Mouse (Mus musculus): ENCODE results near the gene Mocs2. TPM values are rescaled to one million over a fixed set of nuclear protein-coding genes. Genes with fewer than 3 reads are reported as not detected.

Gene Mocs2
- polyA plus RNA-seq, 1 experiment from 2014 or later = 135 TPM

DNA sequence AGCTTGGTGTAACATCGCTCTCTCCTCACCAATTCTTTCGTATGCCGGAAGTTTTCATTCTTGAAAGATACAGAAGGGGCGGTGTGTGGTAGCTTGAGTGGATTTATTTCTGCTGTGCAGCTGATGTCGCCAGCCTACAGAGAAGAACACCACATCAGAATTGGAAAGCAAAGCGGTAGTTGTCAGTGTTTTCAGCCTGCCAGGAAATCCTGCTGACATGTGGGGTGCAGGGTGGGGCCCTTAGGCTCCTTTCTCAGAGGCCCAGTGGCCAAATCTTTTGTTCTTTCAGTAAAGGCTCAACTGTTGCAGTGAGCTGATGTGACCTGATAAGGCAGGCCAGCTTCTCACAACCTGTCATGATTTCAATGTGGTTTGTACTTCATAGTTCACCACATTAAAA lies 27.8 kb downstream of the Mocs2 start:
- Histone ChIP-seq H3K27ac (ENCODE audit: low read depth, low read length) (no peak overlapping the region), H3K4me3 (ENCODE audit: low read depth, low read length) (no peak overlapping the region), H3K4me2 (ENCODE audit: low read depth, low read length) (no peak overlapping the region), H3K36me3 (ENCODE audit: control insufficient read depth, insufficient read depth, low read length) (no peaks in the 10 kb centered on the region), H3K9me3 (ENCODE audit: control insufficient read depth, low read length) (no peaks in the 10 kb centered on the region), H3K9ac (replicated peaks; ENCODE audit: low read depth, low read length) (no peak overlapping the region), H3K27me3 (ENCODE audit: control insufficient read depth, insufficient read depth, low read length) (no peaks in the 10 kb centered on the region), H3K4me1 (ENCODE audit: control insufficient read depth, insufficient read depth, low read length) (no peaks in the 10 kb centered on the region)
- no peak for ATAC-seq (ENCODE audit: low read depth)
- WGBS = 85% methylated on average over 6 of the region's 6 CpGs

DNA sequence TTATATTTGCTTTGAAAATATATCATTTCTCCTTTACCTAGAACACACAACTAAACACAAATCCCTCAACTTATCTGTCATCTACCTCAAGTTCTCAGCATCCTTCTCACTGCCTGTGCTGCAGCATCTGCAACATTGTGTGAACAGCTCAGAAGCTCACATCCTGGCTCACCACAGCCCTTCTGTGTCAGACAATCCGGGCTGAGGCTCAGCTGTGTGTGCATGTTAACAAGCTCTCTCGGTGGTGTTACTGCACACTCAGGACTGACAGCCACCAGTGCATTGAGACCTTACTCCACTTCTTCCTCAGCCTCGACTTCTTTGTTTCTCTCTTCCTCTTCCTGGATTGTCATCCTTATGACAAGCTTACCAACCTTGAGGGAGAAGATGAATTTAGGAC lies 30.9 kb downstream of the Mocs2 start:
- Histone ChIP-seq H3K4me3 (ENCODE audit: low read depth, low read length) (no peak overlapping the region), H3K27me3 (ENCODE audit: control insufficient read depth, insufficient read depth, low read length) (no peaks in the 10 kb centered on the region), H3K9ac (replicated peaks; ENCODE audit: low read depth, low read length) (no peak overlapping the region), H3K9me3 (ENCODE audit: control insufficient read depth, low read length) (no peaks in the 10 kb centered on the region), H3K27ac (ENCODE audit: low read depth, low read length) (no peak overlapping the region), H3K4me1 (ENCODE audit: control insufficient read depth, insufficient read depth, low read length) (no peaks in the 10 kb centered on the region), H3K36me3 (ENCODE audit: control insufficient read depth, insufficient read depth, low read length) (no peaks in the 10 kb centered on the region), H3K4me2 (ENCODE audit: low read depth, low read length) (no peak overlapping the region)
- ATAC-seq (ENCODE audit: low read depth) = no peak
- 74% methylated on average over 3 of the region's 3 CpGs for WGBS

DNA sequence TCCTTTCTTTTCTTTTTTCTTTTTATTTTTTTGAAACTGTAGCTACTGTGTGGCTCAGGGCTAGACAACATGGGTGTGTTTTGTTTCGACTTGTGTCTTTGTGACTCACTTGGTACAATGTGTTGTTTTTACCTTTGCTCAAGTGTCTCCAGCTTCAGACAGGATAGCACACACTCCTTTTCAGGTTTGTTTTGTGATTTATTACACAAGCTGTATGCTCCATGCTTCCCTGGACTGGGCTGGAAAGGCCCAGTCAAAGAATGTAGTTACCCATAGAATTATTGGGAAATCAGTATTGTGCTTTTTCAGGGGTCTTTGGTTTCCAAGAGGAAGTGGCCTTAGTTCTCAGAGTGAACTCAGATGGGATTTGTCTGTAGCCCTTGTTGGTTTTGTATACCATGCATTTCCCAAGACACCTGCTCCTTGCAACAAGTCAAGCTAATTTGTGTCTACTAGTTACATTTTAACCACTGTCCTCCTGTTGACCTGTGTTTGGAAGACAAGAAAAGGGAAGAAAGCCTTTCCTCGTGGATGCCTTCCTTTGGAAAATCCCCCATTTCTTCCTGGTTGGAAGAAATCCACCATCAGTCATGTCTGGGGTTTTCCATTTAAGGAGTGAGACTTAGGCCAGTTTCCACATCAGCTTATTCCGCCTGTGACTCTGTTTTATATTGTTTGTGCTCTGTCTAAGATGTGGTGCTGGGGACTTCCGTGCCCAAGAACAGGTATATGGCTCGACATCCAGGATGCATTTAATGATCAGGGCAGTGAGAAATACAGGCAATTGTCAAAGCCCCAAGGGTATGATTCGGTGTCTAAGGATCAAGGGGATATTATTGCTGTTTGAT lies 34.5 kb downstream of the Mocs2 start:
- H3K9ac ChIP-seq (replicated peaks; ENCODE audit: low read depth, low read length) = no peak overlapping the region
- WGBS = 41% methylated on average over 6 of the region's 6 CpGs
- H3K27ac ChIP-seq (ENCODE audit: low read depth, low read length) = no peak overlapping the region
- H3K27me3 ChIP-seq (ENCODE audit: control insufficient read depth, insufficient read depth, low read length) = no peaks in the 10 kb centered on the region
- no peaks in the 10 kb centered on the region for H3K4me1 ChIP-seq (ENCODE audit: control insufficient read depth, insufficient read depth, low read length)
- H3K4me3 ChIP-seq (ENCODE audit: low read depth, low read length) = no peak overlapping the region
- no peak overlapping the region for H3K4me2 ChIP-seq (ENCODE audit: low read depth, low read length)
- no peak for ATAC-seq (ENCODE audit: low read depth)
- no peaks in the 10 kb centered on the region for H3K36me3 ChIP-seq (ENCODE audit: control insufficient read depth, insufficient read depth, low read length)
- H3K9me3 ChIP-seq (ENCODE audit: control insufficient read depth, low read length) = no peaks in the 10 kb centered on the region

DNA sequence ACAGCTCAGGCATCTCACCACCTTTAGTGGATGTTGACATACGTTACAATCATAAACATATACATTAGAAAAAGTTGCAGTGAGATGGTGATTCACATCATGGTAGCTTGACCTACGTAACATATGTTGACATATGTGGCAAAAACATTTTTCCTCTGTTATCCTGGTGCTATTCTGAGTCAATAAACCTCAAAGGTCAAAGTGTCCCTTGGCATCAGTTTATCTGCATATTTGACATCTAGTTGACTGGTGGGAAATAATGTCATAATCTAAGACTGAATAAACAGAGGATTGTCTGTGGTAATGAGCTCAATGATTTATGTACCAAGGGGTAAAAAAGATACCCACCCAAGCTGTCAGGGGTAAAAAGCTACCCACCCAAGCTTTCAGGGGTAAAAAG lies 35.1 kb downstream of the Mocs2 start:
- 85% methylated on average over 2 of the region's 2 CpGs for WGBS
- H3K27me3 ChIP-seq (ENCODE audit: control insufficient read depth, insufficient read depth, low read length) = no peaks in the 10 kb centered on the region
- no peaks in the 10 kb centered on the region for H3K36me3 ChIP-seq (ENCODE audit: control insufficient read depth, insufficient read depth, low read length)
- no peaks in the 10 kb centered on the region for H3K4me1 ChIP-seq (ENCODE audit: control insufficient read depth, insufficient read depth, low read length)
- no peak overlapping the region for H3K9ac ChIP-seq (replicated peaks; ENCODE audit: low read depth, low read length)
- H3K4me3 ChIP-seq (ENCODE audit: low read depth, low read length) = no peak overlapping the region
- H3K4me2 ChIP-seq (ENCODE audit: low read depth, low read length) = no peak overlapping the region
- H3K27ac ChIP-seq (ENCODE audit: low read depth, low read length) = no peak overlapping the region
- no peak for ATAC-seq (ENCODE audit: low read depth)
- no peaks in the 10 kb centered on the region for H3K9me3 ChIP-seq (ENCODE audit: control insufficient read depth, low read length)

DNA sequence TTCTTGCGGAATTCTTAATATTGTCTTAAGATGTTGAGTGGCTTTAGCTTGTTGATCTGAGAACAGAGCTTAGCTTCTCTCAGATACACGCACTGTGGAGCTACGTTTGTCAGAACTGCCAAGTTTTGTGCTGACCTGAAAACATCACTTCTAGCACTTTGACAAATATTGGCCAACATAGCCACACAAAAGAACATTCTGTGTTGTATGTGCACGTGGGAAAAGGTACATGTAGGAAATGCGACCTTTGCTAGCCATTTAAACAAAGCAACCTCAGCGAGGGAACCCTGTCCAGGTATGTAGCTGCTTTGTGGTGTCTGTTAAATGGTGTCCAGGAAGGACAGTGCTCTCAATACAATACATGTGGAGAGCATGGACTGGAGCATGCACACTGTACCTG lies 36.0 kb downstream of the Mocs2 start:
- no peaks in the 10 kb centered on the region for H3K9me3 ChIP-seq (ENCODE audit: control insufficient read depth, low read length)
- no peaks in the 10 kb centered on the region for H3K4me1 ChIP-seq (ENCODE audit: control insufficient read depth, insufficient read depth, low read length)
- no peaks in the 10 kb centered on the region for H3K27me3 ChIP-seq (ENCODE audit: control insufficient read depth, insufficient read depth, low read length)
- WGBS = 91% methylated on average over 6 of the region's 6 CpGs
- no peak overlapping the region for H3K9ac ChIP-seq (replicated peaks; ENCODE audit: low read depth, low read length)
- no peaks in the 10 kb centered on the region for H3K36me3 ChIP-seq (ENCODE audit: control insufficient read depth, insufficient read depth, low read length)
- ATAC-seq (ENCODE audit: low read depth) = no peak
- H3K4me3 ChIP-seq (ENCODE audit: low read depth, low read length) = no peak overlapping the region
- no peak overlapping the region for H3K4me2 ChIP-seq (ENCODE audit: low read depth, low read length)
- H3K27ac ChIP-seq (ENCODE audit: low read depth, low read length) = no peak overlapping the region

DNA sequence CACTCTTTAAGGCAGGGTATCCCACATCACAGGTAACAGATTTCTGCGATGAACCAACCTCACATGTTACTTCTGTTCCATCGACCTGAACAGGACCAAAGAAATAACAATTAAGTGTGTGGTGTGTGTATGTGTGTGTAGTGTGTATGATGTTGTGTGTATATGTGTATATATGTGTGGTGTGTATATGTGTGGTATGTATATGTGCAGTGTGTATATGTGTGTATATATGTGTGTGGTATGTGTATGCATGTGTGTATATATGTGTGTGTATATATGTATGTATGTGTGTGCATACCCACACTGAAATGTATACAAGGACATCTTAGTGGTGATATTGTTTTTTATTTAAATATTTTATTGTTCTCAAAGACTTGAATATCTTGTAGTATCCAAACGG lies 36.4 kb downstream of the Mocs2 start:
- Histone ChIP-seq H3K4me3 (ENCODE audit: low read depth, low read length) (no peak overlapping the region), H3K27me3 (ENCODE audit: control insufficient read depth, insufficient read depth, low read length) (no peaks in the 10 kb centered on the region), H3K9me3 (ENCODE audit: control insufficient read depth, low read length) (no peaks in the 10 kb centered on the region), H3K9ac (replicated peaks; ENCODE audit: low read depth, low read length) (no peak overlapping the region), H3K36me3 (ENCODE audit: control insufficient read depth, insufficient read depth, low read length) (no peaks in the 10 kb centered on the region), H3K4me1 (ENCODE audit: control insufficient read depth, insufficient read depth, low read length) (no peaks in the 10 kb centered on the region), H3K27ac (ENCODE audit: low read depth, low read length) (no peak overlapping the region), H3K4me2 (ENCODE audit: low read depth, low read length) (no peak overlapping the region)
- WGBS = 94% methylated on average over 3 of the region's 3 CpGs
- no peak for ATAC-seq (ENCODE audit: low read depth)

DNA sequence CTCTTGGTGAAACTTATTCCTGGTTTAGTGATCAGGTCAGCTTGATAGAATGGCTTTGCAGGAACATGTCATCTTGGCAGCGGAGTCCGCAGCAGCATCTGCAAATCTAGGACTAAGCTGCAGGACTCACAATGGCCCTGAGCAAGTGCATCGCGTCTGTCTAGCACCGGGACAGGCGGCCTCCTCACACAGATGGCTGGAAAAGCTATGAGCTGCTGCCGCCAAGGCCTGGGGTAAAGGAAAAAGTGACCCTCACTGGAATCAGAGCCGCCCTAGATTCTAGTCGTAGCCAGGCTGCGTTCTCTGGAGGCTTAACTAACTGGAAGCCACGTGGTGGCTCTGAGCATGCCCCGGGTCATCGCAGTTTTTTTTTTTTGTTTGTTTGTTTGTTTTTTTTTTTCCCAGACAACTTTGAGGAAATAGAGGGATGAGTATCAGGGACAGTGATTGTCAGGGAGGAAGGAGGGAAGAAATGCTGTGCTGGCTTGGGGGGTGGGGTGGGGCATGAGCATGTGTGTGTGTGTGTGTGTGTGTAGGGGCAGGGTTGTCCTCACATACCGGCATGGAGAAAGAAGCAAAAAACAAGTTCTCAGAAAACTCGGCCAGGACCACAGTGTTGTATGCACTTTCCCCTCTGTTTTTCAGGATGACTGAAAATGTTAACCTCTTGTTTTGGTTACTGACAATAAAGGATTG lies 37.7 kb downstream of the Mocs2 start:
- Histone ChIP-seq H3K9me3 (ENCODE audit: control insufficient read depth, low read length) (no peaks in the 10 kb centered on the region), H3K27ac (ENCODE audit: low read depth, low read length) (no peak overlapping the region), H3K27me3 (ENCODE audit: control insufficient read depth, insufficient read depth, low read length) (no peaks in the 10 kb centered on the region), H3K36me3 (ENCODE audit: control insufficient read depth, insufficient read depth, low read length) (no peaks in the 10 kb centered on the region), H3K4me2 (ENCODE audit: low read depth, low read length) (no peak overlapping the region), H3K4me3 (ENCODE audit: low read depth, low read length) (no peak overlapping the region), H3K9ac (replicated peaks; ENCODE audit: low read depth, low read length) (no peak overlapping the region), H3K4me1 (ENCODE audit: control insufficient read depth, insufficient read depth, low read length) (no peaks in the 10 kb centered on the region)
- 34% methylated on average over 15 of the region's 15 CpGs for WGBS
- no peak for ATAC-seq (ENCODE audit: low read depth)

DNA sequence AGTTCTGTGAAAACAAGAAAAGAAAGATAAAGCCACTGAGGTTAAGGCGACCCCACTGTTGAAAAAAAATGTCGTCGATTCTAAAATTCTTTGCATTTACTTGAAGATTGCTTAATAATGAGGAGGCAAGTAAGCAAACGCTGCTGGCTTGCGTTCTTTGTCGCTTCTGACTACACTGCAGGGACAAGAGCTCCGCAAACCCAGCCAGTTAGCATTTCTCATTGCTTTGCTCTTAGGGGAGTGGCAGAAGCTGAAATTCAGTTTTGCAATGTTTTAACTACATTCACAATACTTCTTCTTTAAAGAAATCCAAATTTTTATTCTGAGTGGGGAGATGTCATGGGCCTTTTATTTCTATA lies 38.2 kb downstream of the Mocs2 start:
- H3K36me3 ChIP-seq (ENCODE audit: control insufficient read depth, insufficient read depth, low read length) = no peaks in the 10 kb centered on the region
- no peaks in the 10 kb centered on the region for H3K4me1 ChIP-seq (ENCODE audit: control insufficient read depth, insufficient read depth, low read length)
- no peak overlapping the region for H3K4me2 ChIP-seq (ENCODE audit: low read depth, low read length)
- no peak for ATAC-seq (ENCODE audit: low read depth)
- 45% methylated on average over 7 of the region's 7 CpGs for WGBS
- no peaks in the 10 kb centered on the region for H3K9me3 ChIP-seq (ENCODE audit: control insufficient read depth, low read length)
- no peaks in the 10 kb centered on the region for H3K27me3 ChIP-seq (ENCODE audit: control insufficient read depth, insufficient read depth, low read length)
- H3K27ac ChIP-seq (ENCODE audit: low read depth, low read length) = no peak overlapping the region
- H3K9ac ChIP-seq (replicated peaks; ENCODE audit: low read depth, low read length) = no peak overlapping the region
- H3K4me3 ChIP-seq (ENCODE audit: low read depth, low read length) = no peak overlapping the region

DNA sequence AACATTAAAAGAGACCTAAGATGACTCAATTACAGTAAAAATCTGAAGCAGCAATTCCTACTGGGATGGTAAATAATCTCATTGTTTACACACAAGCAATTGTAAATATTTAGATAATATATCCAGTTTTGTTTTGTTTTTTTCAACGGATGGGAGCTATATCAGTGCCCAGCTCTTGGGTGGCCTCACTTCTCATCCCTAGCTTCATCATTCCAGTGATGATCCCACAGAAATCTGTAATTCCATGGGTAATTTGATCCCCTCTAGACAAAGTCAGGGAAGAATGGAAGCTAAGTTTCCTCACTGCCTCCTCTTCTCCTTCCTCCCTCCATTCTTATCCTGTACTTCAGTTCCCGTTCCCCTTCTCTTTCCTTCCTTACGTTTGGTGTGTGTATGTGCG lies 39.5 kb downstream of the Mocs2 start:
- Histone ChIP-seq H3K27me3 (ENCODE audit: control insufficient read depth, insufficient read depth, low read length) (no peaks in the 10 kb centered on the region), H3K4me1 (ENCODE audit: control insufficient read depth, insufficient read depth, low read length) (no peaks in the 10 kb centered on the region), H3K9me3 (ENCODE audit: control insufficient read depth, low read length) (no peaks in the 10 kb centered on the region), H3K36me3 (ENCODE audit: control insufficient read depth, insufficient read depth, low read length) (no peaks in the 10 kb centered on the region), H3K27ac (ENCODE audit: low read depth, low read length) (no peak overlapping the region), H3K9ac (replicated peaks; ENCODE audit: low read depth, low read length) (no peak overlapping the region), H3K4me3 (ENCODE audit: low read depth, low read length) (no peak overlapping the region), H3K4me2 (ENCODE audit: low read depth, low read length) (no peak overlapping the region)
- no peak for ATAC-seq (ENCODE audit: low read depth)
- 87% methylated on average over 4 of the region's 4 CpGs for WGBS
